Mouse (Mus musculus) heart, adult 2 months (tissue): Measurements from ENCODE around the gene B230217C12Rik. TPM values are rescaled to one million over a fixed set of nuclear protein-coding genes. Genes with fewer than 3 reads are reported as not detected.
A peak's percentile ranks its signal among the peaks of the same experiment; 100 is the strongest.

ENCODE experiments used
- DNase-seq, 2 experiments: peaks; one replicate each; pipeline ENCODE4 v3.0.0; 2021
- H3K27ac ChIP-seq: fragments of 200-600 bp; 2 replicates; pipeline ENCODE4 v1.8.1; 2022
- H3K27me3 ChIP-seq: fragments of 200-500 bp; 2 replicates; pipeline ENCODE4 v1.6.1; 2012; ENCODE audit warnings: mild to moderate bottlenecking, low read length, inconsistent platforms, mixed read lengths; ENCODE audit not compliant: control insufficient read depth, insufficient read depth
- H3K36me3 ChIP-seq: fragments of 200-500 bp; 2 replicates; pipeline ENCODE4 v1.6.1; 2012; ENCODE audit warnings: low read length, inconsistent platforms; ENCODE audit not compliant: control insufficient read depth, insufficient read depth
- H3K4me1 ChIP-seq: fragments of 200-500 bp; 2 replicates; pipeline ENCODE4 v1.6.1; 2011; ENCODE audit warnings: low read length; ENCODE audit not compliant: control insufficient read depth, insufficient read depth
- H3K4me3 ChIP-seq: fragments of 200-600 bp; 2 replicates; pipeline ENCODE4 v1.8.1; 2022
- H3K79me2 ChIP-seq: fragments of 200-500 bp; replicated peaks from 2 replicates; pipeline ENCODE4 v1.6.1; 2012; ENCODE audit warnings: mild to moderate bottlenecking, inconsistent platforms, low read length, moderate library complexity, mixed read lengths; ENCODE audit not compliant: control insufficient read depth, insufficient read depth
- H3K9ac ChIP-seq: fragments of 200-500 bp; 2 replicates; pipeline ENCODE4 v1.6.1; 2012; ENCODE audit warnings: low read depth, mild to moderate bottlenecking, control low read depth, inconsistent platforms, low read length, mixed read lengths
- CTCF ChIP-seq: fragments of 200-600 bp; IDR thresholded peaks from 2 replicates; pipeline ENCODE4 v1.8.1; 2022; ENCODE audit warnings: antibody characterized with exemption, mild to moderate bottlenecking, moderate library complexity
- EP300 ChIP-seq: fragments of 200-500 bp; IDR thresholded peaks from 2 replicates; pipeline ENCODE4 v1.6.1; 2011; ENCODE audit warnings: low read depth, low read length, control low read depth; ENCODE audit not compliant: insufficient read depth
- POLR2A ChIP-seq: fragments of 200-500 bp; IDR thresholded peaks from 2 replicates; pipeline ENCODE4 v1.6.1; 2011; ENCODE audit warnings: mild to moderate bottlenecking, low read depth, low read length, control low read depth; ENCODE audit not compliant: insufficient read depth
- WGBS: fragments of 180-500 bp; shearing (Covaris S2); methylation state at CpG from one replicate; pipeline ENCODE4 v1.1.7; 2018; 5-methylcytosine and 5-hydroxymethylcytosine counted together
- intact Hi-C: fragments of 180-260 bp; cut with DNase I; formaldehyde crosslinking; loops from one replicate; pipeline ENCODE4 v1.15.1; 2025
- polyA plus RNA-seq: library from polyadenylated mRNA; depleted of rRNA; stranded (reverse); fragments of >200 nt; gene quantifications from 2 replicates; pipeline ENCODE4 v1.2.3, GENCODE M21; 2012
- total RNA-seq, 2 experiments: library from RNA; stranded (reverse); gene quantifications; 2 replicates each; pipeline ENCODE4 v1.2.3; 2021

Gene B230217C12Rik
- total and polyA plus RNA-seq, 3 experiments: 0.64 to 2.3 (median 1.6) TPM

DNA sequence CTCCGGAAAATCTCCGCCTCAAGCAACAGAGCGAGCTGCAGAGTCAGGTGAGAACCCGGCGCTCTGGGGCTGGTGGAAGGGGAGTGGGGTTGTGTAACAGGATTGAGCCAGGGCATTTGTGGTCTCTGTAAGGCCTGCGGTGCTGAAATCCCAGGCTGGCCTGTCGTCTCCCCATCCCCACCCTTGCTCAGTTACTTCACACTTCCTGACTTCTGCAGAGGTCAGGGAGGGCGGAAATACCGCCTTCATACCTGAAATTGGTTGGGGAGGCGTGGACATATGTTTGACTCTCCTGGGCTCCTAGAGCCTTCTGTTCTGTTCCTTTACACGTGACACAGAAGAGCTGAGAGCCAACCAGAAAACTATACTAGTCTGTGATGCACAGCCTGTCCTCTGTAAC is 24.8 kb upstream of the B230217C12Rik start:
- TF ChIP-seq EP300 (no peak), CTCF (no peak), POLR2A (no peak)
- intact Hi-C loops: loop anchor here (2.0 kb wide), 1 partner anchor 15 kb away; no protein-coding TSS in a partner anchor
- no peak for DNase-seq
- Histone ChIP-seq H3K36me3 (peaks cover 22% of the 10 kb centered on the region), H3K27ac (no peak overlapping the region), H3K4me1 (peaks cover 48% of the 10 kb centered on the region), H3K4me3 (no peak overlapping the region), H3K79me2 (no peaks in the 10 kb centered on the region; the same call in 1 of the 2 replicates), H3K9ac (no peak overlapping the region), H3K27me3 (no peaks in the 10 kb centered on the region)
- WGBS: 76% methylated on average over 11 of the region's 11 CpGs

DNA sequence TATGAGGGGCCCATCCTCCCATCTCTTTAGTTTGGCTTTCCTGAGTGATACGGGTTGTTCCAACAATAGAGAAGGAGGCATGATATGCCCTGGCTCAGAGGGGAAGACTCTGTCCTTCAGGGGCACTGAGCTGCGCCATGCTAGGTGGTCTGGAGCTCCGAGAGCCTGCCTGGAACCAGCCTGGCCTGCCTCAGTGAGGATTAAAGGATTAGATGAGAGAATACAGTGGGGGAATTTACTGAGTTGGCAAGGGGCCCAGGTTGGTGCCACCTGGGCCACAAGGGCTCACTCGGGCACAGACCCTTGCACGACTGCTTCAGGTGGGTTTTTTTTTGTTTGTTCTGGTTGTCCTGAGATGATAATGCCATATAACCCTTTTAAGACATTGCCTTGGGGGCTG is 24.4 kb upstream of the B230217C12Rik start:
- Histone ChIP-seq H3K4me1 (peaks cover 49% of the 10 kb centered on the region), H3K4me3 (no peak overlapping the region), H3K9ac (no peak overlapping the region), H3K27me3 (no peaks in the 10 kb centered on the region), H3K36me3 (peaks cover 24% of the 10 kb centered on the region), H3K79me2 (no peaks in the 10 kb centered on the region; the same call in 1 of the 2 replicates), H3K27ac (no peak overlapping the region)
- intact Hi-C loops: loop anchor here (2.0 kb wide), 1 partner anchor 15 kb away; no protein-coding TSS in a partner anchor
- no peak for TF ChIP-seq POLR2A
- TF ChIP-seq CTCF: no peak
- no peak for TF ChIP-seq EP300
- 68% methylated on average over 5 of the region's 5 CpGs for WGBS
- DNase-seq: no peak

DNA sequence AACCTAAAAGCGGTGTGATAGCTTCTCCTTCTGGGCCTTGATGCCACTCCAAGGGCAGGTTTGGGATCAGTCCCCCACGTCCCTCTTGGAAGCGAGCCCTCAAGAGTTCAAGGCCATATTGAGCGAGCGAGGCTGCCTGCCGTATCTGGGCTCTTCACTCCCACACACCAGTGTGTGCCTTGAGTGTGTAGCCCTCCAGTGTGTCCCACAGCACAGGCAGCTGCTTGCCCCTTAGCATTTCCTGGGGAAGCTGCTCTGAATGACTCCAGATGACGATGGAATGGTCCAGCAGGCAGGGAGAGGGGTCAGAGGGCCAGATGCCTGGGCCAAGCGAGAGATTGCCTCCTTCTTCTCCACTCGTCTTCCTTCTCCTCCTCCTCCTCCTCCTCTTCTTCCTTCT is 23.7 kb upstream of the B230217C12Rik start:
- Histone ChIP-seq H3K79me2 (no peaks in the 10 kb centered on the region; the same call in 1 of the 2 replicates), H3K9ac (0 out of 2 replicates have a peak overlapping the region, but pooled peaks have one; percentile 5), H3K27ac (peak overlapping the region; percentile 52), H3K27me3 (no peaks in the 10 kb centered on the region), H3K36me3 (peaks cover 26% of the 10 kb centered on the region), H3K4me3 (no peak overlapping the region), H3K4me1 (peaks cover 49% of the 10 kb centered on the region)
- peak in 1 of 2 experiments; percentile 32 for DNase-seq
- intact Hi-C loops: loop anchor here (2.0 kb wide), 1 partner anchor 16 kb away; no protein-coding TSS in a partner anchor
- TF ChIP-seq EP300: no peak
- no peak for TF ChIP-seq POLR2A
- no peak for TF ChIP-seq CTCF
- WGBS: 25% methylated on average over 9 of the region's 9 CpGs

DNA sequence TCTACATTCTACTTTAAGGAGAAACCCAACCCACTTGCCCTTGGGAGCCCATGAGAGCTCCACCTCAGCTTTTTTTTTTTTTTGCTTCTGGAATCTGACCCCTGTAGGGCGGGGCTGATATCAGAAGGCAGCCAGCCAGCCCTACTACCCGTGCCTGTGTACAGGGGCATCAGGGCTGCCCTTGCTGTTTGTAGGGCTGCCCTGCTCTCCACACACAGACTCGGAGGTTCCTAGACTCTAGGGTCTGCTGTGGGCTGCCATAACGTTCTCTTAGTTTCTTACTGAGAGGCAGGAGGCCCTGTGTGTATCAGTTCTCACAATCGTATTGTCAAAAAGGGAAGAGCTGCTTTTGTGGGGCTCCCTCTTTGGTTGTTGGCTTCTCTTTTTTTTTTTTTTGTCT is 23.2 kb upstream of the B230217C12Rik start:
- Histone ChIP-seq H3K9ac (no peak overlapping the region), H3K4me1 (peaks cover 49% of the 10 kb centered on the region), H3K36me3 (peaks cover 28% of the 10 kb centered on the region), H3K27me3 (no peaks in the 10 kb centered on the region), H3K79me2 (no peaks in the 10 kb centered on the region; the same call in 1 of the 2 replicates), H3K27ac (peak overlapping the region; percentile 52), H3K4me3 (no peak overlapping the region)
- no peak for TF ChIP-seq CTCF
- no peak for TF ChIP-seq POLR2A
- TF ChIP-seq EP300: no peak
- intact Hi-C loops: loop anchor here (2.0 kb wide), 1 partner anchor 17 kb away; no protein-coding TSS in a partner anchor
- 8% methylated on average over 5 of the region's 5 CpGs for WGBS
- DNase-seq: peak; percentile 56 to 60

DNA sequence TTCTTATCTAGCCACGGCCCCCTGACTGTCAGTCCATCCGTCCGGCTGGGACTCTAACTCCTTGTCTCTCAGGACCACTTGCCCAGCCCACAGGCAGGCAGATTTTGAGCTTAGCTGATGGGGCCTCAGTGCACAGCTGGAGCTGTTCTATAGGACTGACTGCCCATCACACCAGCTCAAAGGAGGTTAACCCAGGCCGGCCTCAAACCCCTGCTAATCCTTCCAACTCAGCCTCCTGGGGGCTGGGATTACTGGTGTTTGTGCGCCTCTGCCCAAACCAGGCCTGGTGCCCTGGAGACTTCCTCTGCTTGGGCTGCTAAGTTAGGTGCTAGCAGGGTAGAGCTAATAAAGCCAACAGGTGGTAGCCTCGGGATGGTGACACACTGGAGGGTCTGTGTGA is 22.6 kb upstream of the B230217C12Rik start:
- H3K36me3 ChIP-seq: peaks cover 31% of the 10 kb centered on the region

DNA sequence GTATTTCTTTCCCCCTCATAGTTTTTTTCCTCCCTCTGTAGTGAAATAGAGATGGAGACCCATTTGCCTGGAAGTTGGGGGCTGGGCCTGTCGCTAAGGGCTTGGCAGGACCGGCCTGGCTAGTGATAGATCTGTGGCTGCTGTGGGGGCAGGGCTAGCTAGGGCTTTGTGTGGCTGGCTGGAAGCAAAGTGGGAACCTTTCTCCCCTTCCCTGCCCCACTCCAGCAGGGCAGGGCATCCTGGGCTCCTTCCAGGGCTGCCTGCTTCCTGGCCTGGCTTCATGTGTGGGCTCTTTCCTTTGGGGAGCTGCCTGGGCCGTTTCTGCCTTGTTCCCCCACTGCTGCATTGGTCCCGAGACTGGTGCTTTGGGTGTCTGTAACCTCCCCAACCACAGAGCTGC is 22.0 kb upstream of the B230217C12Rik start:
- H3K27ac ChIP-seq: peak overlapping the region; percentile 52
- intact Hi-C loops: no loop called here
- H3K9ac ChIP-seq: no peak overlapping the region
- peaks cover 33% of the 10 kb centered on the region for H3K36me3 ChIP-seq
- H3K27me3 ChIP-seq: no peaks in the 10 kb centered on the region
- TF ChIP-seq CTCF: no peak
- TF ChIP-seq POLR2A: no peak
- TF ChIP-seq EP300: no peak
- H3K4me1 ChIP-seq: peaks cover 50% of the 10 kb centered on the region
- no peaks in the 10 kb centered on the region for H3K79me2 ChIP-seq
- no peak overlapping the region for H3K4me3 ChIP-seq
- DNase-seq: peak; percentile 61 to 67
- 10% methylated on average over 4 of the region's 4 CpGs for WGBS

More for the DNA sequence above, 22.6 kb upstream of the B230217C12Rik start:
- intact Hi-C loops: no loop called here
- DNase-seq: no peak
- peak overlapping the region; percentile 52 for H3K27ac ChIP-seq
- no peak overlapping the region for H3K9ac ChIP-seq
- peaks cover 52% of the 10 kb centered on the region for H3K4me1 ChIP-seq
- H3K4me3 ChIP-seq: no peak overlapping the region
- TF ChIP-seq EP300: no peak
- no peak for TF ChIP-seq CTCF
- no peak for TF ChIP-seq POLR2A
- WGBS: 74% methylated on average over 6 of the region's 6 CpGs
- H3K79me2 ChIP-seq: no peaks in the 10 kb centered on the region
- H3K27me3 ChIP-seq: no peaks in the 10 kb centered on the region
